Mouse (Mus musculus) kidney, adult 9 months (tissue): Measurements from ENCODE around the gene Sestd1.
A peak's percentile ranks its signal among the peaks of the same experiment; 100 is the strongest.

ENCODE experiments used
- DNase-seq: peaks from one replicate; pipeline ENCODE4 v3.0.0; 2022

The Sestd1 gene

GRCm38 (mm10) chr2:77270136-77270535 is 10.3 kb downstream of the Sestd1 start:
- no peak for DNase-seq

GRCm38 (mm10) chr2:77268612-77269239 is 11.7 kb downstream of the Sestd1 start:
- no peak for DNase-seq

- DNase-seq = no peak
These were observed 13.5 kb downstream of the Sestd1 start for GRCm38 (mm10) chr2:77266931-77267330.

GRCm38 (mm10) chr2:77266011-77266410 is 14.4 kb downstream of the Sestd1 start:
- no peak for DNase-seq

GRCm38 (mm10) chr2:77265301-77265700 is 15.1 kb downstream of the Sestd1 start:
- DNase-seq = no peak

GRCm38 (mm10) chr2:77264550-77264949 is 15.8 kb downstream of the Sestd1 start:
- DNase-seq = no peak

- DNase-seq = no peak
These were observed 16.6 kb downstream of the Sestd1 start for GRCm38 (mm10) chr2:77263477-77264435.

GRCm38 (mm10) chr2:77260134-77260533 is 20.3 kb downstream of the Sestd1 start:
- DNase-seq = no peak

- no peak for DNase-seq
These were observed 27.2 kb downstream of the Sestd1 start for GRCm38 (mm10) chr2:77253227-77253626.

GRCm38 (mm10) chr2:77251736-77252135 is 28.7 kb downstream of the Sestd1 start:
- DNase-seq = no peak

GRCm38 (mm10) chr2:77249771-77250681 is 30.4 kb downstream of the Sestd1 start:
- DNase-seq = peak; percentile 72

- DNase-seq = peak; percentile 64
These were observed 32.0 kb downstream of the Sestd1 start for GRCm38 (mm10) chr2:77248416-77248815.

- no peak for DNase-seq
These were observed 33.1 kb downstream of the Sestd1 start for GRCm38 (mm10) chr2:77247200-77247830.

- DNase-seq = no peak
These were observed 34.6 kb downstream of the Sestd1 start for GRCm38 (mm10) chr2:77245806-77246205.

- no peak for DNase-seq
These were observed 38.1 kb downstream of the Sestd1 start for GRCm38 (mm10) chr2:77242248-77242647.

- no peak for DNase-seq
These were observed 41.8 kb downstream of the Sestd1 start for GRCm38 (mm10) chr2:77238607-77239006.

- no peak for DNase-seq
These were observed 42.3 kb downstream of the Sestd1 start for GRCm38 (mm10) chr2:77238046-77238445.

GRCm38 (mm10) chr2:77236860-77237259 is 43.5 kb downstream of the Sestd1 start:
- DNase-seq = no peak

- DNase-seq = no peak
These were observed 44.5 kb downstream of the Sestd1 start for GRCm38 (mm10) chr2:77235896-77236295.

- DNase-seq = no peak
These were observed 47.8 kb downstream of the Sestd1 start for GRCm38 (mm10) chr2:77232604-77233003.

GRCm38 (mm10) chr2:77220960-77221359 is 59.4 kb downstream of the Sestd1 start:
- DNase-seq = no peak

- DNase-seq = no peak
These were observed 67.5 kb downstream of the Sestd1 start for GRCm38 (mm10) chr2:77212885-77213284.

GRCm38 (mm10) chr2:77206951-77207350 is 73.4 kb downstream of the Sestd1 start:
- DNase-seq = no peak
